Mouse (Mus musculus): ENCODE measurements around the gene Cd44. TPM values are rescaled to one million over a fixed set of nuclear protein-coding genes. Genes with fewer than 3 reads are reported as not detected.

Gene Cd44
- polyA plus RNA-seq, 1 experiment, result 0.15 TPM

- Histone ChIP-seq H3K27me3 (ENCODE audit: control insufficient read depth, insufficient read depth, low read length) (no peaks in the 10 kb centered on the region), H3K4me3 (ENCODE audit: control insufficient read depth, low read depth, low read length) (no peak overlapping the region), H3K27ac (ENCODE audit: control insufficient read depth, insufficient read depth, low read depth, low read length) (no peak overlapping the region), H3K4me1 (ENCODE audit: control insufficient read depth, insufficient read depth, low read length) (no peaks in the 10 kb centered on the region), H3K36me3 (ENCODE audit: control insufficient read depth, insufficient read depth, low read length) (no peaks in the 10 kb centered on the region)
- TF ChIP-seq CTCF (IDR thresholded peaks at IDR 0.05; ENCODE audit: control insufficient read depth, insufficient read depth, insufficient replicate concordance, low read depth, low read length) (no peak), POLR2A (IDR thresholded peaks at IDR 0.05; ENCODE audit: control insufficient read depth, low read depth, low read length) (no peak)
Observed at GRCm38 (mm10) chr2:102941937-102942781, 40.7 kb upstream of the Cd44 start.

- Histone ChIP-seq H3K27me3 (ENCODE audit: control insufficient read depth, insufficient read depth, low read length) (no peaks in the 10 kb centered on the region), H3K4me3 (ENCODE audit: control insufficient read depth, low read depth, low read length) (no peak overlapping the region), H3K36me3 (ENCODE audit: control insufficient read depth, insufficient read depth, low read length) (no peaks in the 10 kb centered on the region), H3K4me1 (ENCODE audit: control insufficient read depth, insufficient read depth, low read length) (no peaks in the 10 kb centered on the region), H3K27ac (ENCODE audit: control insufficient read depth, insufficient read depth, low read depth, low read length) (no peak overlapping the region)
- TF ChIP-seq CTCF (IDR thresholded peaks at IDR 0.05; ENCODE audit: control insufficient read depth, insufficient read depth, insufficient replicate concordance, low read depth, low read length), result no peak
- TF ChIP-seq POLR2A (IDR thresholded peaks at IDR 0.05; ENCODE audit: control insufficient read depth, low read depth, low read length), result no peak
Observed at GRCm38 (mm10) chr2:102940813-102941361, 39.4 kb upstream of the Cd44 start.

DNA sequence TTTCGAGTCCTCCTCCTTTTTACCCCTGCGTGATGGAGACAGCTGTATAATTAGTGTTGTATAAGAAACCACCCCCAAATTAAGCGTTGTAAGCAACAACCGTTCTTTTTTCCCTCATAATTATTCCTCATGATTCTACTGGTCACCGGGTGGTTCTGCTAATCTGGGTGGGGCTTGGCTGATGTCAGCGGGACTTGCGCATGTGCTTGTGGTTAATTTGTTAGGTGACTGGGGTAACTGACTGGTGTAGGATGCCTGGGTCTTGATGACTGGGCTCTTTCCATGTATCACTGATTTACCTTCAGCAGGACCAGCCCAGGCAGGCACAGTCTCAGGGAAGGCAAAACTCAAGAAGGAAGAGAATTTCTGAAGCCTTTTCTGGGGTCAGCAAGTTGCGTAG, 38.7 kb upstream of the Cd44 start:
- H3K27ac ChIP-seq (ENCODE audit: control insufficient read depth, insufficient read depth, low read depth, low read length), result no peak overlapping the region
- H3K4me1 ChIP-seq (ENCODE audit: control insufficient read depth, insufficient read depth, low read length), result no peaks in the 10 kb centered on the region
- H3K36me3 ChIP-seq (ENCODE audit: control insufficient read depth, insufficient read depth, low read length), result no peaks in the 10 kb centered on the region
- no peak overlapping the region; the same call in 1 of the 2 replicates for H3K4me3 ChIP-seq (ENCODE audit: control insufficient read depth, low read depth, low read length)
- H3K27me3 ChIP-seq (ENCODE audit: control insufficient read depth, insufficient read depth, low read length), result no peaks in the 10 kb centered on the region
- no peak for TF ChIP-seq POLR2A (IDR thresholded peaks at IDR 0.05; ENCODE audit: control insufficient read depth, low read depth, low read length)
- no peak for TF ChIP-seq CTCF (IDR thresholded peaks at IDR 0.05; ENCODE audit: control insufficient read depth, insufficient read depth, insufficient replicate concordance, low read depth, low read length)

- no peak overlapping the region for H3K27ac ChIP-seq (ENCODE audit: control insufficient read depth, insufficient read depth, low read depth, low read length)
- no peaks in the 10 kb centered on the region for H3K4me1 ChIP-seq (ENCODE audit: control insufficient read depth, insufficient read depth, low read length)
- H3K36me3 ChIP-seq (ENCODE audit: control insufficient read depth, insufficient read depth, low read length), result no peaks in the 10 kb centered on the region
- no peak for TF ChIP-seq CTCF (IDR thresholded peaks at IDR 0.05; ENCODE audit: control insufficient read depth, insufficient read depth, insufficient replicate concordance, low read depth, low read length)
- TF ChIP-seq POLR2A (IDR thresholded peaks at IDR 0.05; ENCODE audit: control insufficient read depth, low read depth, low read length), result no peak
- H3K4me3 ChIP-seq (ENCODE audit: control insufficient read depth, low read depth, low read length), result no peak overlapping the region
- no peaks in the 10 kb centered on the region for H3K27me3 ChIP-seq (ENCODE audit: control insufficient read depth, insufficient read depth, low read length)
Observed at GRCm38 (mm10) chr2:102936886-102937285, 35.4 kb upstream of the Cd44 start.

- H3K27ac ChIP-seq (ENCODE audit: control insufficient read depth, insufficient read depth, low read depth, low read length), result no peak overlapping the region
- H3K4me3 ChIP-seq (ENCODE audit: control insufficient read depth, low read depth, low read length), result no peak overlapping the region
- no peaks in the 10 kb centered on the region for H3K27me3 ChIP-seq (ENCODE audit: control insufficient read depth, insufficient read depth, low read length)
- no peaks in the 10 kb centered on the region for H3K4me1 ChIP-seq (ENCODE audit: control insufficient read depth, insufficient read depth, low read length)
- no peaks in the 10 kb centered on the region for H3K36me3 ChIP-seq (ENCODE audit: control insufficient read depth, insufficient read depth, low read length)
- TF ChIP-seq POLR2A (IDR thresholded peaks at IDR 0.05; ENCODE audit: control insufficient read depth, low read depth, low read length) (no peak), CTCF (IDR thresholded peaks at IDR 0.05; ENCODE audit: control insufficient read depth, insufficient read depth, insufficient replicate concordance, low read depth, low read length) (no peak)
Observed at GRCm38 (mm10) chr2:102934834-102935233, 33.4 kb upstream of the Cd44 start.

- H3K4me1 ChIP-seq (ENCODE audit: control insufficient read depth, insufficient read depth, low read length), result no peaks in the 10 kb centered on the region
- H3K36me3 ChIP-seq (ENCODE audit: control insufficient read depth, insufficient read depth, low read length), result no peaks in the 10 kb centered on the region
- no peaks in the 10 kb centered on the region for H3K27me3 ChIP-seq (ENCODE audit: control insufficient read depth, insufficient read depth, low read length)
- no peak overlapping the region for H3K4me3 ChIP-seq (ENCODE audit: control insufficient read depth, low read depth, low read length)
- no peak overlapping the region for H3K27ac ChIP-seq (ENCODE audit: control insufficient read depth, insufficient read depth, low read depth, low read length)
- no peak for TF ChIP-seq POLR2A (IDR thresholded peaks at IDR 0.05; ENCODE audit: control insufficient read depth, low read depth, low read length)
- TF ChIP-seq CTCF (IDR thresholded peaks at IDR 0.05; ENCODE audit: control insufficient read depth, insufficient read depth, insufficient replicate concordance, low read depth, low read length), result no peak
Observed at GRCm38 (mm10) chr2:102933787-102934186, 32.3 kb upstream of the Cd44 start.

- TF ChIP-seq CTCF (IDR thresholded peaks at IDR 0.05; ENCODE audit: control insufficient read depth, insufficient read depth, insufficient replicate concordance, low read depth, low read length) (no peak), POLR2A (IDR thresholded peaks at IDR 0.05; ENCODE audit: control insufficient read depth, low read depth, low read length) (no peak)
- H3K27ac ChIP-seq (ENCODE audit: control insufficient read depth, insufficient read depth, low read depth, low read length), result no peak overlapping the region
- H3K4me1 ChIP-seq (ENCODE audit: control insufficient read depth, insufficient read depth, low read length), result no peaks in the 10 kb centered on the region
- H3K27me3 ChIP-seq (ENCODE audit: control insufficient read depth, insufficient read depth, low read length), result no peaks in the 10 kb centered on the region
- H3K36me3 ChIP-seq (ENCODE audit: control insufficient read depth, insufficient read depth, low read length), result no peaks in the 10 kb centered on the region
- H3K4me3 ChIP-seq (ENCODE audit: control insufficient read depth, low read depth, low read length), result no peak overlapping the region
Observed at GRCm38 (mm10) chr2:102933142-102933541, 31.7 kb upstream of the Cd44 start.
